Mouse (Mus musculus) stomach, embryonic 15.5 days (tissue): ENCODE data around the gene Cbx3. TPM values are rescaled to one million over a fixed set of nuclear protein-coding genes. Genes with fewer than 3 reads are reported as not detected.
"Not testable (repeated sequence)": the region's sequence is repeated elsewhere in the genome, so short reads cannot be mapped to it uniquely, and the experiment has no call there.

Source experiments
- ATAC-seq: fragments of 200-750 bp; cut with Nextera tagmentation; 2 replicates; pipeline ENCODE4 v1.8.0; 2017; ENCODE audit warnings: low read depth, moderate number of reproducible peaks, moderate TSS enrichment; ENCODE audit not compliant: insufficient read depth, low FRiP score
- H3K27ac ChIP-seq: fragments of 300-500 bp; sonication (generic); 2 replicates; pipeline ENCODE4 v1.5.1; 2015; ENCODE audit warnings: mild to moderate bottlenecking, inconsistent platforms
- H3K27me3 ChIP-seq: fragments of 300-500 bp; sonication (generic); replicated peaks from 2 replicates; pipeline ENCODE4 v1.6.1; 2015; ENCODE audit warnings: inconsistent platforms
- H3K36me3 ChIP-seq: fragments of 300-500 bp; sonication (generic); 2 replicates; pipeline ENCODE4 v1.6.1; 2015; ENCODE audit warnings: inconsistent platforms
- H3K4me1 ChIP-seq: fragments of 300-500 bp; sonication (generic); 2 replicates; pipeline ENCODE4 v1.6.1; 2015; ENCODE audit warnings: inconsistent platforms
- H3K4me2 ChIP-seq: fragments of 300-500 bp; sonication (generic); 2 replicates; pipeline ENCODE4 v1.6.1; 2015; ENCODE audit warnings: mild to moderate bottlenecking, inconsistent platforms
- H3K4me3 ChIP-seq: fragments of 300-500 bp; sonication (generic); replicated peaks from 2 replicates; pipeline ENCODE4 v1.5.1; 2015; ENCODE audit warnings: inconsistent platforms
- H3K9ac ChIP-seq: fragments of 300-500 bp; sonication (generic); 2 replicates; pipeline ENCODE4 v1.6.1; 2015; ENCODE audit warnings: inconsistent platforms
- H3K9me3 ChIP-seq: fragments of 300-500 bp; sonication (generic); 2 replicates; pipeline ENCODE4 v1.6.1; 2016; ENCODE audit warnings: inconsistent platforms
- WGBS: fragments of 180-500 bp; shearing (Covaris S2); methylation state at CpG from one replicate; pipeline ENCODE4 v1.1.7; 2015; 5-methylcytosine and 5-hydroxymethylcytosine counted together
- polyA plus RNA-seq: library from polyadenylated mRNA; unstranded; fragments of >200 nt; fragmentation: Nextera tagmentation; extraction: Ambion mirVana; gene quantifications from 2 replicates; pipeline ENCODE4 v1.2.1, GENCODE M21; 2015

The Cbx3 gene
- polyA plus RNA-seq, 1 experiment from 2014 or later: 410 TPM

GRCm38 (mm10) chr6:51471782-51472181 is 1.6 kb downstream of the Cbx3 start:
- H3K36me3 ChIP-seq: peaks cover 11% of the 10 kb centered on the region
- H3K27ac ChIP-seq: no peak overlapping the region

GRCm38 (mm10) chr6:51472213-51472612 is 2.1 kb downstream of the Cbx3 start:
- Histone ChIP-seq H3K9ac (peak overlapping the region; percentile 48; the same call in 1 of the 2 replicates), H3K27ac (no peak overlapping the region), H3K4me3 (peak overlapping the region; percentile 32), H3K27me3 (no peaks in the 10 kb centered on the region), H3K4me1 (peaks cover 12% of the 10 kb centered on the region), H3K4me2 (peak overlapping the region; percentile 56), H3K36me3 (peaks cover 13% of the 10 kb centered on the region), H3K9me3 (no peaks in the 10 kb centered on the region)
- no peak for ATAC-seq
- WGBS: 38% methylated on average over 4 of the region's 4 CpGs

More at GRCm38 (mm10) chr6:51471782-51472181, 1.6 kb downstream of the Cbx3 start:
- H3K27me3 ChIP-seq: no peaks in the 10 kb centered on the region
- H3K9me3 ChIP-seq: no peaks in the 10 kb centered on the region
- peak overlapping the region; percentile 32 for H3K4me3 ChIP-seq
- peaks cover 14% of the 10 kb centered on the region for H3K4me1 ChIP-seq
- 13% methylated on average over 3 of the region's 3 CpGs for WGBS
- ATAC-seq: no peak
- peak overlapping the region; percentile 48; the same call in 1 of the 2 replicates for H3K9ac ChIP-seq
- peak overlapping the region; percentile 56 for H3K4me2 ChIP-seq

- peaks cover 46% of the 10 kb centered on the region for H3K36me3 ChIP-seq
- no peak; the same call in 1 of the 2 replicates for ATAC-seq
- no peak overlapping the region for H3K4me3 ChIP-seq
- 85% methylated on average over 4 of the region's 4 CpGs for WGBS
- no peak overlapping the region for H3K9ac ChIP-seq
- no peaks in the 10 kb centered on the region for H3K9me3 ChIP-seq
- H3K27ac ChIP-seq: no peak overlapping the region
- no peak overlapping the region for H3K4me2 ChIP-seq
- H3K27me3 ChIP-seq: no peaks in the 10 kb centered on the region
- H3K4me1 ChIP-seq: no peaks in the 10 kb centered on the region
These were observed 9.1 kb downstream of the Cbx3 start for GRCm38 (mm10) chr6:51479136-51479731.

- Histone ChIP-seq H3K9me3 (no peaks in the 10 kb centered on the region), H3K4me3 (no peak overlapping the region), H3K27me3 (no peaks in the 10 kb centered on the region), H3K27ac (no peak overlapping the region), H3K9ac (no peak overlapping the region), H3K36me3 (peaks cover 41% of the 10 kb centered on the region), H3K4me1 (no peaks in the 10 kb centered on the region), H3K4me2 (no peak overlapping the region)
- no peak for ATAC-seq
- WGBS: 91% methylated on average over 8 of the region's 8 CpGs
These were observed 11.4 kb downstream of the Cbx3 start for GRCm38 (mm10) chr6:51481548-51481947.

GRCm38 (mm10) chr6:51483861-51484260 is 13.7 kb downstream of the Cbx3 start:
- 89% methylated on average over 3 of the region's 3 CpGs for WGBS
- ATAC-seq: no peak

GRCm38 (mm10) chr6:51484556-51484955 is 14.4 kb downstream of the Cbx3 start:
- not testable (repeated sequence) for ATAC-seq, H3K27ac ChIP-seq, H3K27me3 ChIP-seq, H3K9me3 ChIP-seq, H3K4me1 ChIP-seq, H3K4me2 ChIP-seq, H3K9ac ChIP-seq, H3K4me3 ChIP-seq
- H3K36me3 ChIP-seq: peaks cover 26% of the 10 kb centered on the region
- 87% methylated on average over 8 of the region's 8 CpGs for WGBS

More at GRCm38 (mm10) chr6:51483861-51484260, 13.7 kb downstream of the Cbx3 start:
- H3K4me3 ChIP-seq: no peak overlapping the region
- no peak overlapping the region for H3K4me2 ChIP-seq
- H3K4me1 ChIP-seq: no peaks in the 10 kb centered on the region
- no peaks in the 10 kb centered on the region for H3K27me3 ChIP-seq
- H3K36me3 ChIP-seq: peaks cover 32% of the 10 kb centered on the region
- H3K9me3 ChIP-seq: no peaks in the 10 kb centered on the region
- H3K27ac ChIP-seq: no peak overlapping the region
- H3K9ac ChIP-seq: no peak overlapping the region

GRCm38 (mm10) chr6:51485646-51486045 is 15.5 kb downstream of the Cbx3 start:
- no peak overlapping the region for H3K4me3 ChIP-seq
- no peaks in the 10 kb centered on the region for H3K4me1 ChIP-seq
- no peak for ATAC-seq
- no peaks in the 10 kb centered on the region for H3K27me3 ChIP-seq
- 49% methylated on average over 2 of the region's 2 CpGs for WGBS
- no peak overlapping the region for H3K27ac ChIP-seq
- no peak overlapping the region for H3K9ac ChIP-seq
- no peaks in the 10 kb centered on the region for H3K9me3 ChIP-seq
- H3K4me2 ChIP-seq: no peak overlapping the region
- peaks cover 19% of the 10 kb centered on the region for H3K36me3 ChIP-seq

- WGBS: 44% methylated on average over 7 of the region's 7 CpGs
- H3K27me3 ChIP-seq: no peaks in the 10 kb centered on the region
- no peak overlapping the region for H3K9ac ChIP-seq
- no peak overlapping the region for H3K27ac ChIP-seq
- no peaks in the 10 kb centered on the region for H3K9me3 ChIP-seq
- ATAC-seq: no peak
- no peaks in the 10 kb centered on the region for H3K4me1 ChIP-seq
- peaks cover 15% of the 10 kb centered on the region for H3K36me3 ChIP-seq
- H3K4me3 ChIP-seq: no peak overlapping the region
- H3K4me2 ChIP-seq: no peak overlapping the region
These were observed 16.0 kb downstream of the Cbx3 start for GRCm38 (mm10) chr6:51486076-51486710.

GRCm38 (mm10) chr6:51486731-51487130 is 16.6 kb downstream of the Cbx3 start:
- H3K36me3 ChIP-seq: peaks cover 13% of the 10 kb centered on the region
- no peaks in the 10 kb centered on the region for H3K9me3 ChIP-seq
- no peak overlapping the region for H3K4me3 ChIP-seq
- no peaks in the 10 kb centered on the region for H3K4me1 ChIP-seq
- 86% methylated on average over 5 of the region's 5 CpGs for WGBS
- no peak for ATAC-seq
- H3K27me3 ChIP-seq: no peaks in the 10 kb centered on the region
- no peak overlapping the region for H3K4me2 ChIP-seq
- no peak overlapping the region for H3K27ac ChIP-seq
- H3K9ac ChIP-seq: no peak overlapping the region

GRCm38 (mm10) chr6:51489787-51490186 is 19.6 kb downstream of the Cbx3 start:
- no peaks in the 10 kb centered on the region for H3K36me3 ChIP-seq
- WGBS: 48% methylated on average over 2 of the region's 2 CpGs
- no peak overlapping the region for H3K27ac ChIP-seq
- no peaks in the 10 kb centered on the region for H3K9me3 ChIP-seq
- no peak overlapping the region for H3K4me2 ChIP-seq
- no peaks in the 10 kb centered on the region for H3K27me3 ChIP-seq
- no peaks in the 10 kb centered on the region for H3K4me1 ChIP-seq
- no peak overlapping the region for H3K4me3 ChIP-seq
- ATAC-seq: no peak; the same call in 1 of the 2 replicates
- no peak overlapping the region for H3K9ac ChIP-seq

- Histone ChIP-seq H3K36me3 (no peaks in the 10 kb centered on the region), H3K4me3 (no peak overlapping the region), H3K27ac (no peak overlapping the region), H3K27me3 (no peaks in the 10 kb centered on the region), H3K4me1 (no peaks in the 10 kb centered on the region), H3K4me2 (no peak overlapping the region), H3K9ac (no peak overlapping the region), H3K9me3 (no peaks in the 10 kb centered on the region)
- ATAC-seq: no peak; the same call in 1 of the 2 replicates
- 57% methylated on average over 8 of the region's 8 CpGs for WGBS
These were observed 27.4 kb downstream of the Cbx3 start for GRCm38 (mm10) chr6:51497321-51498111.

- peak; percentile 63 for ATAC-seq
- Histone ChIP-seq H3K9ac (no peak overlapping the region), H3K4me3 (no peak overlapping the region), H3K9me3 (no peaks in the 10 kb centered on the region), H3K27ac (no peak overlapping the region), H3K4me1 (no peaks in the 10 kb centered on the region), H3K27me3 (no peaks in the 10 kb centered on the region), H3K4me2 (no peak overlapping the region), H3K36me3 (no peaks in the 10 kb centered on the region)
- 59% methylated on average over 1 of the region's 1 CpGs for WGBS
These were observed 35.5 kb downstream of the Cbx3 start for GRCm38 (mm10) chr6:51505671-51506070.
